Mouse (Mus musculus): ENCODE results near the gene Krtap19-9b. TPM values are rescaled to one million over a fixed set of nuclear protein-coding genes. Genes with fewer than 3 reads are reported as not detected.

The Krtap19-9b gene
- total RNA-seq (2021): not detected
- long read RNA-seq, experiment 1, partial matches to known transcripts: 0 of 2 reads
- long read RNA-seq, experiment 1, other reads (novel, unspliced or antisense): 0 of 2 reads
- long read RNA-seq, experiment 2: 0 reads

DNA sequence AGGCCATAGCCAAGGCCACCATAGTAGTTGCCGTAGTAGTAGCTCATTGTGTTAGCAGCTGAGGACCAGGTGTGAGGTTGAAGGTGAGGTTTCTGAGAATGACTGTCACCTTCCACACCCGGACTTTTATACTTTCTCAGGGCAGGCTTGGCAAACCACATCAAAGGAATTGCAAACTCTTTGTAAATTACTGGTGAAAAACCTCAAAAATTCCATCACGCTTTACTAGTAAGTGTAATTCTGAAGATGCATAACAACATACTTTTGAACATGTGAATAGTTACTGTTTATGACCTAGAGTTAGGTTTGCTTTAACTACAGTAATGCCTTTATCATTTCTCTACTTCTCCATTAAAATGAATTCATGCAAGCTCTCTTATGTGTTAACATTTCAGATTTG is at the start of gene Krtap19-9b:
Gene Krtap19-9b (minus strand): TSS at position 101 of the 400 bp plus-strand sequence.
- DNase-seq (ENCODE audit: low spot score in 2 of 2): no peak

DNA sequence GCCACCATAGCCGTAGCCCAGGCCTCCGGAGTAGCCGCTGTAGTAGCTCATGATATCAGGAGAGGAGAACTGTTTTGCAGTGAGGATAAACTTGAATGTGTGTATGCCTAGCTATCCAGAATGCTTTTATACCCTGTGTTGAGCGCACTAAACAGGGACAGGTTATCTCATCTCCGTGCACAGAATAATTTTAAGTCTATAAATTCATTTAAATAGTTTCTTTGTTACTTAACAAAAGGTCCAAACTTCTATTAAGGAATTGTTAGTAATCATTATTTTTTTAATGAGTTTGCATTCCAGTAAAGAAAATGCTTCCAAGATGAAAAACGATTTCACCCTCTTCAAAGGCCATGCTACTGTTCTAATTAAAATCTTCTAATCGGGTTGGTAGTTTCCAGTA is 30.7 kb upstream of the Krtap19-9b start, which contains the start of gene Krtap16-3:
Gene Krtap16-3 (minus strand): TSS at position 101 of the 400 bp plus-strand sequence.
- no peak for DNase-seq (ENCODE audit: low spot score in 2 of 2)

DNA sequence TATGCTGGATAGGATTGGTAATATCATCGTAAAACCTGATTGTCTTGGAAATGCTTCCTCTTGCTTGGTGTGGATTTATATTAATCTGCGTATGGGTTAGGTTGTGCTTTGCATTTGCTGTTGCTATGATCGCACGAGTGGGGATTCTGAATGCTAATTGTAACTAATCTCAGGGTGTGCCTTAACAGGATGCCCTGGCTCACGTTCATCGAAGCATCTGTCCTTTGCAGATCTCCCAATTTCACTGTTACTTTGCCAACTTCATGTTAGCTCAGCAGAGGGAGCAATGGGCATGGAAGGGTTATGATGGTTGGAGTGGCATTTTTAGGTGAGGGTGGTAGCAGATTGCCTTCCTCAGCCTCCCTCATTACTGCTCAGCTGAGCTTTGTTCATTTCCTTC is 9.0 kb upstream of the Krtap19-9b start:
- no peak for DNase-seq (ENCODE audit: low spot score in 2 of 2)

DNA sequence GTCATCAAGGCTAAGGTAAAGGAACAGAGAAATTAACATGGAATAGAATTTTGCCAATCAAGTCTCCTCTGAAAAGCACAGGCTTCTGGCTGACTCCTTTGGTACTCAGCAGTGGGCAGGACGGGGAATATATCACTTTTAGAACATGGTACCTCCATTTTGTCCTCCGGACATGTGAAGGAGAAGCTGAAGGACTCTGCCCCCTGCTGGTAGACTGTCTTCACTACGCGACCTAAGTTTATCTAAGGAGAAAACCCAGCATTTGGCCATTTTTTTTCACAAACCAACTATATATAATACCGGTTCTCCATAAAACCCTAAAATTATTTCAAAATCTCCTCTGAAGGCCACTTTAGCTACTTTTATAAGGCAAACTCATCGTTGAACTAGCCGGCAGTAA is 6.2 kb upstream of the Krtap19-9b start:
- no peak for DNase-seq (ENCODE audit: low spot score in 2 of 2)

DNA sequence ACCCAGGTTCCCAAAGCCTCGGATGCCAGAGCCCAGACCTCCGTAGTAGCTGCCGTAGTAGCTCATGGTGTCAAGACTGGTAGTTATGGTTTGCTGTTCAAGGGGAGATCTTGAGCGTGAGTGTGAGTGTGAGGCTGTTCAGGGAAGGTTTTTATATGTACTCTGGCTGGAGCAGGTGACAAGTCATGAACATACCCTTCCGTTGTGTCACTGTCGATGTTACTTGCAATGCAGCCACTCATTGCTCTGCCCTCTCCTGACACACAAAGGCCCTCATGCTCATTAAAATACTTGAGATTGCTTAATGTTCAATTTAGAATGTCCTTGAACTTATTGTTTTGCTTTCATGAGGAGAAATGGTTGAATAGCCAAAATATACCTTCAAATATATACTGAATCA is 35.7 kb downstream of the Krtap19-9b start, which contains the start of gene Krtap19-5:
Gene Krtap19-5 (minus strand): TSS at position 101 of the 400 bp plus-strand sequence.
- DNase-seq (ENCODE audit: low spot score in 2 of 2): no peak

DNA sequence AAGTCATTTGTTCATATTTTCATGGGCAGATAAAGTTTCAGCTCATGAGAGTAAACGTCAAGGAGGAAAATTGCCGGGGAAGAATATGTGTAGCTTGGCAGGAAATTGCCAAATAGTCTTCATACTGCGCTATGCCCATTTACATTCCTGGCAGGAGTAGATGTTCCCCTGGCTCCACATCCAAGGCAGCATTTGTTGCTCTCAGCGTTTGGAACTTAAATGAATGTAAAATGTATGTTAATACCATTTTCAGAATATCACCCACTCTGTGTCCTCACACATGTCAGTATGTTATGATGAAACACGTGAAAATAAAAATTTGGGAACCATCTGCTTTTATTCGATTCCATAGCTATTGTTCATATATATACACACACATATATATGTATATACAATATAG is 45.2 kb downstream of the Krtap19-9b start:
- no peak for DNase-seq (ENCODE audit: low spot score in 2 of 2)

DNA sequence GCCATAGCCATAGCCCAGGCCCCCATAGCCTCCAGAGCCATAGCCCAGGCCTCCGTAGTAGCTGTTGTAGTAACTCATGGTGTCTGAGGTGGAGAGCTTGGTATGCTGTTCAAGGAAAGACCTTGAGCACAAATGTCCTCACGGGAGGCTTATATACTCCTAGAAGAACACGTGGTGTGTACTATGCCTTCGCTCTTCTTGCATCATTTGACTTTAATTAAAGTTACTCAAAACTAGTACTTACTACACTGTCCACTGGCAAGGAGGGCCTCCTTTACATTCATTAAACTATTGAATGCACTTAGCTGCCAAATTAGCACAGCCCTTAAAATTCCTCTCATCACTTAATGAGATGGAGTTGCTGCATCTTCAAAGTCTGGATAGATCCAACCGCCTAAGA is 47.1 kb downstream of the Krtap19-9b start, which contains the start of gene Krtap19-4:
Gene Krtap19-4 (minus strand): TSS at position 101 of the 400 bp plus-strand sequence.
- DNase-seq (ENCODE audit: low spot score in 2 of 2): no peak

Other genes with a start within 250 kb of the Krtap19-9b start
- not detected for gene 2310061N02Rik, start 224.3 kb downstream of the Krtap19-9b start, total RNA-seq (2021)
- not detected for gene Krtap13-1, start 203.4 kb downstream of the Krtap19-9b start, total RNA-seq (2021)
- not detected for gene Krtap13, start 180.6 kb downstream of the Krtap19-9b start, total RNA-seq (2021)
- not detected for gene 2310034C09Rik, start 173.4 kb downstream of the Krtap19-9b start, total RNA-seq (2021)
- gene 2310057N15Rik, start 158.1 kb downstream of the Krtap19-9b start, total RNA-seq (2021): not detected
- not detected for gene Gm5965, start 154.4 kb downstream of the Krtap19-9b start, total RNA-seq (2021)
- gene Gm20741, start 120.0 kb downstream of the Krtap19-9b start, total RNA-seq (2021): not detected
- gene Krtap15, start 112.0 kb downstream of the Krtap19-9b start, total RNA-seq (2021): not detected
- not detected for gene Krtap14, start 106.1 kb downstream of the Krtap19-9b start, total RNA-seq (2021)
- gene Krtap19-1, start 62.9 kb downstream of the Krtap19-9b start, total RNA-seq (2021): not detected
- gene Krtap19-2, start 58.0 kb downstream of the Krtap19-9b start, total RNA-seq (2021): not detected
- not detected for gene Krtap19-3, start 54.2 kb downstream of the Krtap19-9b start, total RNA-seq (2021)
- gene Krtap19-4, start 47.2 kb downstream of the Krtap19-9b start, total RNA-seq (2021): not detected
- gene Krtap19-5, start 35.8 kb downstream of the Krtap19-9b start, total RNA-seq (2021): not detected
- not detected for gene Krtap16-3, start 30.6 kb upstream of the Krtap19-9b start, total RNA-seq (2021)
- not detected for gene Krtap22-2, start 78.5 kb upstream of the Krtap19-9b start, total RNA-seq (2021)
- gene Gm10229, start 83.0 kb upstream of the Krtap19-9b start, total RNA-seq (2021): not detected
- gene Krtap6-1, start 99.4 kb upstream of the Krtap19-9b start, total RNA-seq (2021): not detected
- not detected for gene Gm10228, start 109.2 kb upstream of the Krtap19-9b start, total RNA-seq (2021)
- not detected for gene Krtap6-5, start 115.6 kb upstream of the Krtap19-9b start, total RNA-seq (2021)
- gene 1110025L11Rik, start 131.7 kb upstream of the Krtap19-9b start, total RNA-seq (2021): not detected
- not detected for gene Krtap6-3, start 151.8 kb upstream of the Krtap19-9b start, total RNA-seq (2021)
- gene Gm6358, start 208.6 kb upstream of the Krtap19-9b start, total RNA-seq (2021): not detected
- not detected for gene Gm10061, start 218.8 kb upstream of the Krtap19-9b start, total RNA-seq (2021)
- not detected for gene Gm9789, start 225.7 kb upstream of the Krtap19-9b start, total RNA-seq (2021)
- not detected for gene Gm7735, start 237.2 kb upstream of the Krtap19-9b start, total RNA-seq (2021)
- gene 1110057P08Rik, start 242.5 kb upstream of the Krtap19-9b start, total RNA-seq (2021): not detected

Measured in gastrocnemius, postnatal 4 days (tissue).